Mouse (Mus musculus): ENCODE measurements around the gene Rapgef3. TPM values are rescaled to one million over a fixed set of nuclear protein-coding genes. Genes with fewer than 3 reads are reported as not detected.

Gene Rapgef3
- polyA plus RNA-seq, 1 experiment, result not detected

GRCm38 (mm10) chr15:97740283-97740732, 27.5 kb downstream of the Rapgef3 start:
- H3K4me1 ChIP-seq (ENCODE audit: control insufficient read depth), result peaks cover 23% of the 10 kb centered on the region
- no peaks in the 10 kb centered on the region for H3K27me3 ChIP-seq (ENCODE audit: control insufficient read depth)
- H3K9me3 ChIP-seq (ENCODE audit: control insufficient read depth, low read length), result no peaks in the 10 kb centered on the region
- TF ChIP-seq TAL1 (IDR thresholded peaks at IDR 0.05; ENCODE audit: low read length) (no peak), GATA1 (IDR thresholded peaks at IDR 0.05; ENCODE audit: low read length) (no peak)
- H3K4me3 ChIP-seq (replicated peaks), result no peak overlapping the region
- H3K36me3 ChIP-seq (ENCODE audit: control insufficient read depth), result no peaks in the 10 kb centered on the region

- peaks cover 10% of the 10 kb centered on the region for H3K4me1 ChIP-seq (ENCODE audit: control insufficient read depth)
- TF ChIP-seq GATA1 (IDR thresholded peaks at IDR 0.05; ENCODE audit: low read length), result no peak
- no peak for TF ChIP-seq TAL1 (IDR thresholded peaks at IDR 0.05; ENCODE audit: low read length)
- no peak overlapping the region for H3K4me3 ChIP-seq (replicated peaks)
- H3K27me3 ChIP-seq (ENCODE audit: control insufficient read depth), result no peaks in the 10 kb centered on the region
- H3K9me3 ChIP-seq (ENCODE audit: control insufficient read depth, low read length), result no peaks in the 10 kb centered on the region
- no peaks in the 10 kb centered on the region for H3K36me3 ChIP-seq (ENCODE audit: control insufficient read depth)
Observed at GRCm38 (mm10) chr15:97738923-97739322, 28.8 kb downstream of the Rapgef3 start.

DNA sequence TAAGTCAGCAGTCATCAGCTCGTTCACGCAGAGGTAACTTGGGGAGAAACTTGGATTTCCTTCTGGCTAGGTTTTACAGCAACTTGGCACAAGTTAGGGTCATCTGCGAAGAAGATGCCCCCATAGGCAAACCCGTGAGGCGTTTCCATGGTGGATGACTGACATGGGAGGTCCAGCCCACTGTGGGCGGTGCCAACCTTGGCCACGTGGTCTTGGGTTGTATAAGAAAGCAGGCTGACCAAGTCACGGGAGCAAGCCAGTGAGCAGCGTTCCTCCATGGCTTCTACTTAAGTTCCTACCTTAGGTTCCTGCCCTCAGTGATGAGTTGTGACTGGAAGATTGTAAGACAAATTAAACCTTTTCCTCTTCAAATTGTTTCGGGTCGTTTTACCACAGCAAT, 35.8 kb downstream of the Rapgef3 start:
- Histone ChIP-seq H3K4me1 (ENCODE audit: control insufficient read depth) (no peaks in the 10 kb centered on the region; the same call in 1 of the 2 replicates), H3K9me3 (ENCODE audit: control insufficient read depth, low read length) (no peaks in the 10 kb centered on the region), H3K4me3 (replicated peaks) (no peak overlapping the region), H3K27me3 (ENCODE audit: control insufficient read depth) (peaks cover 9% of the 10 kb centered on the region), H3K36me3 (ENCODE audit: control insufficient read depth) (no peaks in the 10 kb centered on the region)
- TF ChIP-seq GATA1 (IDR thresholded peaks at IDR 0.05; ENCODE audit: low read length), result no peak
- no peak for TF ChIP-seq TAL1 (IDR thresholded peaks at IDR 0.05; ENCODE audit: low read length)

- Histone ChIP-seq H3K4me1 (ENCODE audit: control insufficient read depth) (no peaks in the 10 kb centered on the region; the same call in 1 of the 2 replicates), H3K9me3 (ENCODE audit: control insufficient read depth, low read length) (no peaks in the 10 kb centered on the region), H3K27me3 (ENCODE audit: control insufficient read depth) (peaks cover 9% of the 10 kb centered on the region), H3K36me3 (ENCODE audit: control insufficient read depth) (no peaks in the 10 kb centered on the region), H3K4me3 (replicated peaks) (no peak within 1 kb of the TSS)
- no peak for TF ChIP-seq TAL1 (IDR thresholded peaks at IDR 0.05; ENCODE audit: low read length)
- no peak for TF ChIP-seq GATA1 (IDR thresholded peaks at IDR 0.05; ENCODE audit: low read length)
Observed at GRCm38 (mm10) chr15:97731111-97731510, 36.7 kb downstream of the Rapgef3 start, which contains the start of gene Endou. Endou (minus strand) TSS chr15:97731339.

- Histone ChIP-seq H3K4me1 (ENCODE audit: control insufficient read depth) (no peaks in the 10 kb centered on the region; the same call in 1 of the 2 replicates), H3K27me3 (ENCODE audit: control insufficient read depth) (peaks cover 9% of the 10 kb centered on the region)
- no peak for TF ChIP-seq GATA1 (IDR thresholded peaks at IDR 0.05; ENCODE audit: low read length)
- TF ChIP-seq TAL1 (IDR thresholded peaks at IDR 0.05; ENCODE audit: low read length), result no peak
Observed at GRCm38 (mm10) chr15:97730365-97730764, 37.4 kb downstream of the Rapgef3 start.

GRCm38 (mm10) chr15:97728804-97729203, 39.0 kb downstream of the Rapgef3 start:
- TF ChIP-seq GATA1 (IDR thresholded peaks at IDR 0.05; ENCODE audit: low read length), result no peak
- TF ChIP-seq TAL1 (IDR thresholded peaks at IDR 0.05; ENCODE audit: low read length), result no peak
- H3K27me3 ChIP-seq (ENCODE audit: control insufficient read depth), result peaks cover 9% of the 10 kb centered on the region
- H3K36me3 ChIP-seq (ENCODE audit: control insufficient read depth), result no peaks in the 10 kb centered on the region
- H3K9me3 ChIP-seq (ENCODE audit: control insufficient read depth, low read length), result no peaks in the 10 kb centered on the region
- no peaks in the 10 kb centered on the region; the same call in 1 of the 2 replicates for H3K4me1 ChIP-seq (ENCODE audit: control insufficient read depth)
- H3K4me3 ChIP-seq (replicated peaks), result no peak overlapping the region

More at GRCm38 (mm10) chr15:97730365-97730764, 37.4 kb downstream of the Rapgef3 start:
- no peak overlapping the region for H3K4me3 ChIP-seq (replicated peaks)
- no peaks in the 10 kb centered on the region for H3K36me3 ChIP-seq (ENCODE audit: control insufficient read depth)
- H3K9me3 ChIP-seq (ENCODE audit: control insufficient read depth, low read length), result no peaks in the 10 kb centered on the region

DNA sequence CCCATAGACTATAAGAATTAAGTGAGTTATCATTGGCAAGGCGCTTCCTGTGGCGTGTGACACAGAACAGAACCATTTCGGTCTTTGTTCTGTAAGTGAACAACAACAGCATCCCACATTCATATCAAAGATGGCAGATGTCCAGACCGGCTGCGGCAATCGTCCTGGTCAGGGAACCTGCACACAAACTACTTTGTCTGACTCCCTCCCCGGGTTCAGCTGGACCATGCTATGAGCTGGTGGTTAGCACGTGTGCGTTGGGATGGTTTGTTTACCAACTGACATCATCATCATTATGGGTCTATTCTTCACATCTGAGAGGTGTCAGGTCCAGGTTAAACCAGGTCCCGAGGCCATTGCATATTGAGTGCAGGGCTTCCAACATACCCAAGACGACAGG, 39.4 kb downstream of the Rapgef3 start:
- no peaks in the 10 kb centered on the region for H3K9me3 ChIP-seq (ENCODE audit: control insufficient read depth, low read length)
- peaks cover 9% of the 10 kb centered on the region for H3K27me3 ChIP-seq (ENCODE audit: control insufficient read depth)

GRCm38 (mm10) chr15:97727520-97727919, 40.3 kb downstream of the Rapgef3 start:
- Histone ChIP-seq H3K9me3 (ENCODE audit: control insufficient read depth, low read length) (no peaks in the 10 kb centered on the region), H3K27me3 (ENCODE audit: control insufficient read depth) (peaks cover 9% of the 10 kb centered on the region), H3K4me1 (ENCODE audit: control insufficient read depth) (no peaks in the 10 kb centered on the region), H3K4me3 (replicated peaks) (no peak overlapping the region), H3K36me3 (ENCODE audit: control insufficient read depth) (no peaks in the 10 kb centered on the region)
- no peak for TF ChIP-seq GATA1 (IDR thresholded peaks at IDR 0.05; ENCODE audit: low read length)
- TF ChIP-seq TAL1 (IDR thresholded peaks at IDR 0.05; ENCODE audit: low read length), result no peak

More for the DNA sequence above, 39.4 kb downstream of the Rapgef3 start:
- no peaks in the 10 kb centered on the region for H3K4me1 ChIP-seq (ENCODE audit: control insufficient read depth)
- TF ChIP-seq GATA1 (IDR thresholded peaks at IDR 0.05; ENCODE audit: low read length) (no peak), TAL1 (IDR thresholded peaks at IDR 0.05; ENCODE audit: low read length) (no peak)
- H3K36me3 ChIP-seq (ENCODE audit: control insufficient read depth), result no peaks in the 10 kb centered on the region
- no peak overlapping the region for H3K4me3 ChIP-seq (replicated peaks)

GRCm38 (mm10) chr15:97727048-97727447, 40.7 kb downstream of the Rapgef3 start:
- no peaks in the 10 kb centered on the region for H3K36me3 ChIP-seq (ENCODE audit: control insufficient read depth)
- H3K27me3 ChIP-seq (ENCODE audit: control insufficient read depth), result peaks cover 9% of the 10 kb centered on the region
- TF ChIP-seq GATA1 (IDR thresholded peaks at IDR 0.05; ENCODE audit: low read length) (no peak), TAL1 (IDR thresholded peaks at IDR 0.05; ENCODE audit: low read length) (no peak)
- no peaks in the 10 kb centered on the region for H3K4me1 ChIP-seq (ENCODE audit: control insufficient read depth)
- H3K9me3 ChIP-seq (ENCODE audit: control insufficient read depth, low read length), result no peaks in the 10 kb centered on the region
- no peak overlapping the region for H3K4me3 ChIP-seq (replicated peaks)

- Histone ChIP-seq H3K27me3 (ENCODE audit: control insufficient read depth) (peaks cover 11% of the 10 kb centered on the region), H3K9me3 (ENCODE audit: control insufficient read depth, low read length) (no peaks in the 10 kb centered on the region), H3K4me1 (ENCODE audit: control insufficient read depth) (no peaks in the 10 kb centered on the region), H3K4me3 (replicated peaks) (no peak overlapping the region), H3K36me3 (ENCODE audit: control insufficient read depth) (no peaks in the 10 kb centered on the region)
- TF ChIP-seq TAL1 (IDR thresholded peaks at IDR 0.05; ENCODE audit: low read length) (no peak), GATA1 (IDR thresholded peaks at IDR 0.05; ENCODE audit: low read length) (no peak)
Observed at GRCm38 (mm10) chr15:97726310-97726709, 41.5 kb downstream of the Rapgef3 start.
